Mouse (Mus musculus): ENCODE data around the gene Dnajb11. TPM values are rescaled to one million over a fixed set of nuclear protein-coding genes. Genes with fewer than 3 reads are reported as not detected.
A peak's percentile ranks its signal among the peaks of the same experiment; 100 is the strongest.

The Dnajb11 gene
- total and polyA plus RNA-seq, 2 experiments: 20.7 to 62.0 TPM

GRCm38 (mm10) chr16:22852709-22853108 is 4.9 kb upstream of the Dnajb11 start:
- H3K27ac ChIP-seq (replicated peaks; ENCODE audit: insufficient read depth, low read depth, low read length): no peak overlapping the region
- no peak overlapping the region for H3K9ac ChIP-seq (ENCODE audit: low read depth, low read length)
- WGBS: 87% methylated on average over 4 of the region's 4 CpGs
- H3K4me1 ChIP-seq (ENCODE audit: control insufficient read depth, insufficient read depth, low read length): peaks cover 2% of the 10 kb centered on the region
- TF ChIP-seq CTCF (IDR thresholded peaks at IDR 0.05; ENCODE audit: low read depth, low read length): no peak
- TF ChIP-seq POLR2A (IDR thresholded peaks at IDR 0.05; ENCODE audit: extremely low read depth, insufficient read depth, low read length): no peak
- no peak for DNase-seq (ENCODE audit: extremely low read depth, low read depth, low spot score)
- H3K36me3 ChIP-seq (ENCODE audit: control insufficient read depth, insufficient read depth, low read length): peaks cover 7% of the 10 kb centered on the region
- peaks cover 21% of the 10 kb centered on the region for H3K79me2 ChIP-seq (ENCODE audit: control insufficient read depth, insufficient read depth, low read length)
- no peak overlapping the region for H3K4me3 ChIP-seq (ENCODE audit: insufficient read depth, low read depth, low read length)
- H3K27me3 ChIP-seq (ENCODE audit: control insufficient read depth, insufficient read depth, low read length): no peaks in the 10 kb centered on the region

- peak overlapping the region; percentile 89 for H3K27ac ChIP-seq (replicated peaks; ENCODE audit: insufficient read depth, low read depth, low read length)
- H3K36me3 ChIP-seq (ENCODE audit: control insufficient read depth, insufficient read depth, low read length): peaks cover 9% of the 10 kb centered on the region
- H3K4me3 ChIP-seq (ENCODE audit: insufficient read depth, low read depth, low read length): peak overlapping the region; percentile 58
- peaks cover 24% of the 10 kb centered on the region for H3K79me2 ChIP-seq (ENCODE audit: control insufficient read depth, insufficient read depth, low read length)
- no peaks in the 10 kb centered on the region for H3K27me3 ChIP-seq (ENCODE audit: control insufficient read depth, insufficient read depth, low read length)
- H3K9ac ChIP-seq (ENCODE audit: low read depth, low read length): peak overlapping the region; percentile 75
- 4% methylated on average over 9 of the region's 9 CpGs for WGBS
- TF ChIP-seq POLR2A (IDR thresholded peaks at IDR 0.05; ENCODE audit: extremely low read depth, insufficient read depth, low read length): no peak
- TF ChIP-seq CTCF (IDR thresholded peaks at IDR 0.05; ENCODE audit: low read depth, low read length): no peak
- DNase-seq (ENCODE audit: extremely low read depth, low read depth, low spot score): no peak
- peaks cover 8% of the 10 kb centered on the region for H3K4me1 ChIP-seq (ENCODE audit: control insufficient read depth, insufficient read depth, low read length)
Measured at GRCm38 (mm10) chr16:22856773-22857172, 872 bp upstream of the Dnajb11 start.

GRCm38 (mm10) chr16:22872397-22872796 is 14.8 kb downstream of the Dnajb11 start:
- Histone ChIP-seq H3K27ac (replicated peaks; ENCODE audit: insufficient read depth, low read depth, low read length) (no peak overlapping the region), H3K9ac (ENCODE audit: low read depth, low read length) (no peak overlapping the region), H3K36me3 (ENCODE audit: control insufficient read depth, insufficient read depth, low read length) (peaks cover 54% of the 10 kb centered on the region), H3K4me3 (ENCODE audit: insufficient read depth, low read depth, low read length) (no peak overlapping the region), H3K4me1 (ENCODE audit: control insufficient read depth, insufficient read depth, low read length) (0 out of 2 replicates have a peak, but pooled peaks cover 5% of the 10 kb centered on the region), H3K27me3 (ENCODE audit: control insufficient read depth, insufficient read depth, low read length) (no peaks in the 10 kb centered on the region), H3K79me2 (ENCODE audit: control insufficient read depth, insufficient read depth, low read length) (no peaks in the 10 kb centered on the region)
- TF ChIP-seq CTCF (IDR thresholded peaks at IDR 0.05; ENCODE audit: low read depth, low read length) (no peak), POLR2A (IDR thresholded peaks at IDR 0.05; ENCODE audit: extremely low read depth, insufficient read depth, low read length) (no peak)
- 94% methylated on average over 8 of the region's 8 CpGs for WGBS
- DNase-seq (ENCODE audit: extremely low read depth, low read depth, low spot score): no peak

- H3K36me3 ChIP-seq (ENCODE audit: control insufficient read depth, insufficient read depth, low read length): peaks cover 47% of the 10 kb centered on the region
- WGBS: 62% methylated on average over 4 of the region's 4 CpGs
- TF ChIP-seq POLR2A (IDR thresholded peaks at IDR 0.05; ENCODE audit: extremely low read depth, insufficient read depth, low read length) (no peak), CTCF (IDR thresholded peaks at IDR 0.05; ENCODE audit: low read depth, low read length) (no peak)
Measured at GRCm38 (mm10) chr16:22873369-22873768, 15.7 kb downstream of the Dnajb11 start.

GRCm38 (mm10) chr16:22876218-22877043 is 18.8 kb downstream of the Dnajb11 start:
- no peak for DNase-seq (ENCODE audit: extremely low read depth, low read depth, low spot score)
- no peaks in the 10 kb centered on the region for H3K27me3 ChIP-seq (ENCODE audit: control insufficient read depth, insufficient read depth, low read length)
- WGBS: 37% methylated on average over 9 of the region's 9 CpGs
- H3K9ac ChIP-seq (ENCODE audit: low read depth, low read length): peak overlapping the region; percentile 27; the same call in 1 of the 2 replicates
- TF ChIP-seq CTCF (IDR thresholded peaks at IDR 0.05; ENCODE audit: low read depth, low read length): peak; percentile 52
- TF ChIP-seq POLR2A (IDR thresholded peaks at IDR 0.05; ENCODE audit: extremely low read depth, insufficient read depth, low read length): no peak
- no peaks in the 10 kb centered on the region for H3K79me2 ChIP-seq (ENCODE audit: control insufficient read depth, insufficient read depth, low read length)
- H3K36me3 ChIP-seq (ENCODE audit: control insufficient read depth, insufficient read depth, low read length): peaks cover 19% of the 10 kb centered on the region
- no peak overlapping the region for H3K4me3 ChIP-seq (ENCODE audit: insufficient read depth, low read depth, low read length)
- H3K4me1 ChIP-seq (ENCODE audit: control insufficient read depth, insufficient read depth, low read length): peaks cover 26% of the 10 kb centered on the region; the same call in 1 of the 2 replicates
- H3K27ac ChIP-seq (replicated peaks; ENCODE audit: insufficient read depth, low read depth, low read length): no peak overlapping the region; the same call in 1 of the 2 replicates

More at GRCm38 (mm10) chr16:22873369-22873768, 15.7 kb downstream of the Dnajb11 start:
- DNase-seq (ENCODE audit: extremely low read depth, low read depth, low spot score): no peak
- Histone ChIP-seq H3K79me2 (ENCODE audit: control insufficient read depth, insufficient read depth, low read length) (no peaks in the 10 kb centered on the region), H3K27ac (replicated peaks; ENCODE audit: insufficient read depth, low read depth, low read length) (no peak overlapping the region), H3K4me3 (ENCODE audit: insufficient read depth, low read depth, low read length) (no peak overlapping the region), H3K4me1 (ENCODE audit: control insufficient read depth, insufficient read depth, low read length) (peaks cover 10% of the 10 kb centered on the region; the same call in 1 of the 2 replicates), H3K27me3 (ENCODE audit: control insufficient read depth, insufficient read depth, low read length) (no peaks in the 10 kb centered on the region), H3K9ac (ENCODE audit: low read depth, low read length) (no peak overlapping the region)

Data from liver, adult 2 months (tissue).